Mouse (Mus musculus): ENCODE measurements around the gene Nlrp6.
A peak's percentile ranks its signal among the peaks of the same experiment; 100 is the strongest.
"Not testable (repeated sequence)": the region's sequence is repeated elsewhere in the genome, so short reads cannot be mapped to it uniquely, and the experiment has no call there.

Gene Nlrp6

DNA sequence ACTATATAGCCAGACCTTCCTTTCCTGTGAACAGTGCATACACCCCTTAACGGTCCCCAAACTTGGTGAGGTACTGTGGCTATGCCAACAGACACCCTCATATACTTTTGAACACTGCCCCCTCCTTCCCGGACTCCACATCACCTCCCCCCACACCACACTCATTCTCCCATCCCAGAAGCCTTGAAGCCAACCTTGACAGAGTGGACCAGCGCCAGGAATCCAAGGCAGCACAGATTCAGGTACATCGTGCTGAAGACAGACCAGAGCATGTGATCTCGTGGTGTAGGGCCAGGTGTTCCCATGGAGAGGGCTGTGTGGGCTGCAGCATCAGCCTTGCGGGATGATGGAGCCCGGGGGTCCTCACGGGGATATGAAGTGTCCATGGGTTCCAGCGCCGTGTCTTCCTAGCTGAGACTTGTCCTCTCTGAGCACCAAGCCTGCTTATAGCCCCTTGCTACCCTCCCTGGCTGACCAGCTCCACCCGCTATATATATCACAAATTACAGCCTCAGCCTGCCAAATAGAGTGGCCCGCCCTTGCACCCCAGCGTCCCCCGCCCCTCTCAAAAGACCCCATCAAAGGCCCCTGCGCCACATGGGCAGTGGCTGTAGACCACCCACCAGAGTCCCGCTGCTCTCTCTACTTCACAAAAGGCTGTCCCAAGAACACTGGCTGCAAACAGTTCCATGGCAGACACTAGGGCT is 29.3 kb downstream of the Nlrp6 start, which contains the start of gene Ifitm5:
Gene Ifitm5, minus strand, starts transcription at position 468 of the 707 bp plus-strand sequence.
- no peak for DNase-seq (ENCODE audit: low spot score in 2 of 2)

DNA sequence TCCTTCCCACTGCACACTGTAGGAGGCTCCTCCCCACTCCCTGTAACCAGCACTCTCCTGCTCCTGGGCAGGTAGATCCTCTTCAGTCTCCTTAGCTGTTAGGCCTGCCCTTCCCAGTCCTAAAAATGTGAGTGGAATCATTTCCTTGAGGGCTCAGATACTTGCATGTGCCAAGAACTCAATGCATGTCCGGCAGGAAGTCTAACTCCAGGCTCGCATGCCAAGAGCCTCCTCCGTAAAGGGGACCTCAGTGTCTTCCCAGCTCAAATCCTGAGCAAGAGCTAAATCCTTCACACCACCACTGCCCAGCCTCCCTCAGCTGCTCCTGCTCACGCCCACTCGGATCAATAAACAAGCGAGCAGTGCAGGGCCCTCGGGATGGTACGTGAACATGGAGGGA is 30.3 kb downstream of the Nlrp6 start:
- DNase-seq (ENCODE audit: low spot score in 2 of 2), result no peak

DNA sequence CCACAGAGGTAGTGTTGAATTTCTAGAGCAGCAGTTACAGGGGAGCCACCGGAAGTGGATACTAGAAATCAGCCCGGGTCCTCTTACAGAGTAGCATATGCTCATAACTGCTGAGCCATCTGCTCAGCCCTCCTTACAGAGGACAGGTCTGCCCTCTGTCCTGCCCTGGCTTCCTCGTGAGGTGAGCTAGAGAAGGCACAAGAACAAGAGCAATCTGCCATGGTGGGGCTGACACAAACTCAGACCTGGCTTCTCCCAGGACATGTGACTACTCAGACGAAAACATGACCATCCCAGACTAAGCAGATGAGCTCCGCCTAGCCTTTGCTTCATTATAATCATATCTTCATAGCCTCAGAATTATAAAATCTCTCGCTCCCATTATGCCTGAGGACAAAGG is 31.1 kb downstream of the Nlrp6 start:
- no peak for DNase-seq (ENCODE audit: low spot score in 2 of 2)

GRCm38 (mm10) chr7:140952441-140952840 is 31.7 kb downstream of the Nlrp6 start:
- no peak for DNase-seq (ENCODE audit: low spot score in 2 of 2)

- DNase-seq (ENCODE audit: low spot score in 2 of 2), result no peak
Measured at GRCm38 (mm10) chr7:140953133-140953532, 32.4 kb downstream of the Nlrp6 start.

GRCm38 (mm10) chr7:140953800-140954732 is 33.4 kb downstream of the Nlrp6 start:
- DNase-seq (ENCODE audit: low spot score in 2 of 2), result peak in 1 of 2 experiments; percentile 28

GRCm38 (mm10) chr7:140954733-140955071 is 34.0 kb downstream of the Nlrp6 start:
- no peak for DNase-seq (ENCODE audit: low spot score in 2 of 2)

DNA sequence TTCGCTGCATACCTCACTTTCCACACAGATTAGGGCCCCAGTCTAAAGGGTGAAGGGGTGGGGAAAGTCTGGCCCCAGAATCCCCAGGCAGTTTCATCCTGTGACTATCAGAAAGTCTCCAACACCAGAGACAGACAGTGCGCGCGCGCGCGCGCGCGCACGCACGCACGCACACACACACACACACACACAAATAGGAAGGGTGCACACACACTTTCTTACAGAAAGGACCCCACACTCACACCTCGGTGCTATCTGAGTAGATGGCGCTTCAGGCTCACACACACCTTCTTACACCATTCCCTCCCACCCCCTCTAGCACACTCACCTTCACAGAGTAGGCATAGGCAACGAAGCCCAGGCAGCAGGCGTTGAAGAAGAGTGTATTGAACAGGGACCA is 34.6 kb downstream of the Nlrp6 start:
- no peak for DNase-seq (ENCODE audit: low spot score in 2 of 2)

- no peak for DNase-seq (ENCODE audit: low spot score in 2 of 2)
Measured at GRCm38 (mm10) chr7:140955758-140956555, 35.3 kb downstream of the Nlrp6 start, which contains the start of the genes Gm45717 and Ifitm2. Gene Gm45717, minus strand, starts transcription at chr7:140955937. Gene Ifitm2, minus strand, starts transcription at chr7:140955987.

GRCm38 (mm10) chr7:140956556-140956869 is 35.8 kb downstream of the Nlrp6 start:
- DNase-seq (ENCODE audit: low spot score in 2 of 2), result no peak

GRCm38 (mm10) chr7:140959181-140959901 is 38.6 kb downstream of the Nlrp6 start:
- peak in 1 of 2 experiments; percentile 32 for DNase-seq (ENCODE audit: low spot score in 2 of 2)

DNA sequence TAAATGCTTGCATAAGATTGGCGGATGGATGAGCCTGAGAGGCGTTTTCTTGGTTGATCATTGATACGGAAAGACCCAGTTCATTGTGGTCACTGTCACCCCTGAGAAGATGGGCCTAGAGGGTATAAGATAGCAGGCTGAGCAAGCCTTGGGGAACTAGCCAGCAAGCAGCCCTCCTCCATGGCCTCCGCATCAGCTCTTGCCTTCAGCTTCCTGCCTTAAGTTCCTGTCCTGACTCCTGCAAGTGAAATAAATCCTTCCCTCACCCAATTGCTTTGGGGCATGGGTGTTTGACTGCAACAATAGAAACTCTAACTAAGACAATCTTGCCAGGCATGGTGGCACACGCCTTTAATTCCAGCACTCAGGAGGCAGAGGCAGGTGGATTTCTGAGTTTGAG is 39.3 kb downstream of the Nlrp6 start:
- no peak for DNase-seq (ENCODE audit: low spot score in 2 of 2)

- DNase-seq (ENCODE audit: low spot score in 2 of 2), result no peak
Measured at GRCm38 (mm10) chr7:140961416-140961815, 40.7 kb downstream of the Nlrp6 start.

GRCm38 (mm10) chr7:140962733-140963132 is 42.0 kb downstream of the Nlrp6 start:
- no peak for DNase-seq (ENCODE audit: low spot score in 2 of 2)

- DNase-seq (ENCODE audit: low spot score in 2 of 2), result no peak
Measured at GRCm38 (mm10) chr7:140966921-140967320, 46.2 kb downstream of the Nlrp6 start, which contains the start of gene Ifitm1. Gene Ifitm1, plus strand, starts transcription at chr7:140967221.

- DNase-seq (ENCODE audit: low spot score in 2 of 2), result no peak
Measured at GRCm38 (mm10) chr7:140967862-140968591, 47.3 kb downstream of the Nlrp6 start.

DNA sequence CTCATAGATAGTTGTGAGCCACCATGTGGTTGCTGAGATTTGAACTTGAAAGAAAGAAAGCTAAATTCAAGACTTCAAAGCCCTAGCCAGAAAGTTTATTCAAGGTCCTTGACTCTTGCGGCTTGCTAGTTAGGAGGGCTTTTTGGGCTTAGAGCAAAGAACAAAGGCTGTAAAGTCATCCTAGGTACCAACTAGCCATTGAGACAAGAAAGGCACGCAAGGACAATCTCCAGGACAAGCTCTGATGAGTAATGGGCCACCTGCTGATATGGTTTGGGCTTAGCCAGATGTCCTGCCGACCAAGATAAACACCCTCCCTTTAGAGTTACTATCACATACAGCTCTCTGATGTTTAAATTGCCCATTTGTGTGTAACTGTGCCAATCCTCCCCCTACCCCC is 48.0 kb downstream of the Nlrp6 start:
- DNase-seq (ENCODE audit: low spot score in 2 of 2), result not testable (repeated sequence)

GRCm38 (mm10) chr7:140970931-140971330 is 50.2 kb downstream of the Nlrp6 start:
- DNase-seq (ENCODE audit: low spot score in 2 of 2), result no peak

DNA sequence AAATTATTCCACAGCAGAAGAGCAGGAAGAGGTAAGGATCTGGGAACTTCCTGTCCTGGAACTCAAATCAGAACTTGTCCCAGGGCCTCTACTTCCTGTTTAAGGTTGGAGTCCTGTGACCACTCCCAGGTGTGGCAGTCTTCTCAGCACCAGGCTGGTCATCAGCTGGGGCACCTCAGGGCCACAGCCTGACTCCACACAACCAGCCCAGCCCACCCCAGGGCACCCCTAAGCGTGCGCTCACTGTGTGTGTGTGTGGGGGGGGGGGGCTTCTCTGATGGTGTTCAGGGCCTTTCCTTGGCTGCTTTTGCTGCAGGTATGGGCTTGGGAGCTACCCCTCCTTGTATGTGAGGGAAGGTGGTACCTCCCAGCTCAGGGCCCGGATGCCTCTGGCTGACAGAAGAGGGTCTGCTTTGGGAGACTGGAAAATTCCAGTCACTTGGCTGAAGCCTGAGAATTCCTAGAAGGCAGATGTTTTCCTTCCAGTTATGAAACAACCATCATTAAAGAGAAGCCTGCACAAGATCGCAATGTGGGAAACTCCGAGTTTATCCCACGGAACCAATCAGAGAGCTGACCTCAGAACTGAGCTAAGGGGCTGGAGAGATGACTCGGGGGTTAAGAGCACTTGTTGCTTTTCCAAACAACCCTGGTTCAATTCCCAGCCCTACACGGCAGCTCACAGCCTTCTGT is 50.9 kb downstream of the Nlrp6 start:
- DNase-seq (ENCODE audit: low spot score in 2 of 2), result no peak

Data from natural killer cell, adult 2 months (primary cell).